Mouse (Mus musculus) kidney, postnatal 10 days (tissue): ENCODE data around the gene Bsn.
"Not testable (repeated sequence)": the region's sequence is repeated elsewhere in the genome, so short reads cannot be mapped to it uniquely, and the experiment has no call there.

ENCODE experiments used
- DNase-seq: peaks from one replicate; pipeline ENCODE4 v3.0.0; 2021; ENCODE audit warnings: mixed read lengths

Bsn gene

GRCm38 (mm10) chr9:108147606-108148005 is 42.6 kb downstream of the Bsn start:
- no peak for DNase-seq

- DNase-seq = no peak
These were observed 43.7 kb downstream of the Bsn start for GRCm38 (mm10) chr9:108146451-108146850.

GRCm38 (mm10) chr9:108145740-108146139 is 44.4 kb downstream of the Bsn start:
- DNase-seq = no peak

GRCm38 (mm10) chr9:108144371-108145270 is 45.6 kb downstream of the Bsn start:
- DNase-seq = no peak

- DNase-seq = no peak
These were observed 46.7 kb downstream of the Bsn start for GRCm38 (mm10) chr9:108143470-108143869.

GRCm38 (mm10) chr9:108141387-108141786 is 48.8 kb downstream of the Bsn start:
- DNase-seq = no peak

- no peak for DNase-seq
These were observed 50.1 kb downstream of the Bsn start for GRCm38 (mm10) chr9:108139963-108140695.

- DNase-seq = no peak
These were observed 50.8 kb downstream of the Bsn start for GRCm38 (mm10) chr9:108139169-108139962.

- no peak for DNase-seq
These were observed 52.1 kb downstream of the Bsn start for GRCm38 (mm10) chr9:108138118-108138517.

GRCm38 (mm10) chr9:108137523-108137922 is 52.7 kb downstream of the Bsn start:
- no peak for DNase-seq

- DNase-seq = no peak
These were observed 53.2 kb downstream of the Bsn start for GRCm38 (mm10) chr9:108136930-108137462.

- no peak for DNase-seq
These were observed 54.0 kb downstream of the Bsn start for GRCm38 (mm10) chr9:108136225-108136624.

GRCm38 (mm10) chr9:108135679-108136078 is 54.5 kb downstream of the Bsn start:
- not testable (repeated sequence) for DNase-seq

- DNase-seq = no peak
These were observed 56.7 kb downstream of the Bsn start for GRCm38 (mm10) chr9:108133478-108133877.

GRCm38 (mm10) chr9:108132373-108132772 is 57.8 kb downstream of the Bsn start:
- DNase-seq = no peak

GRCm38 (mm10) chr9:108131502-108131901 is 58.7 kb downstream of the Bsn start:
- DNase-seq = no peak

GRCm38 (mm10) chr9:108129042-108129948 is 60.9 kb downstream of the Bsn start:
- no peak for DNase-seq

- no peak for DNase-seq
These were observed 61.9 kb downstream of the Bsn start for GRCm38 (mm10) chr9:108128248-108128647.

- DNase-seq = no peak
These were observed 63.6 kb downstream of the Bsn start for GRCm38 (mm10) chr9:108126436-108127180.

GRCm38 (mm10) chr9:108125731-108126130 is 64.5 kb downstream of the Bsn start:
- no peak for DNase-seq

- no peak for DNase-seq
These were observed 66.3 kb downstream of the Bsn start for GRCm38 (mm10) chr9:108123916-108124315.
